Mouse (Mus musculus) spleen, adult 12 weeks (tissue): ENCODE measurements around the gene Tmem72.

ENCODE experiments used
- DNase-seq: peaks from one replicate; pipeline ENCODE4 v3.0.0; 2022; ENCODE audit warnings: low spot score

Tmem72 gene

GRCm38 (mm10) chr6:116649811-116650210 is 66.9 kb downstream of the Tmem72 start:
- no peak for DNase-seq

- DNase-seq, result no peak
Measured at GRCm38 (mm10) chr6:116647763-116648162, 69.0 kb downstream of the Tmem72 start.

GRCm38 (mm10) chr6:116644335-116644734 is 72.4 kb downstream of the Tmem72 start:
- DNase-seq, result no peak

- no peak for DNase-seq
Measured at GRCm38 (mm10) chr6:116643881-116644280, 72.8 kb downstream of the Tmem72 start.

- no peak for DNase-seq
Measured at GRCm38 (mm10) chr6:116642942-116643341, 73.8 kb downstream of the Tmem72 start.

- DNase-seq, result no peak
Measured at GRCm38 (mm10) chr6:116639663-116640062, 77.0 kb downstream of the Tmem72 start.

GRCm38 (mm10) chr6:116638871-116639270 is 77.8 kb downstream of the Tmem72 start:
- no peak for DNase-seq

GRCm38 (mm10) chr6:116637496-116637895 is 79.2 kb downstream of the Tmem72 start:
- no peak for DNase-seq

GRCm38 (mm10) chr6:116636581-116637235 is 80.0 kb downstream of the Tmem72 start:
- no peak for DNase-seq

- no peak for DNase-seq
Measured at GRCm38 (mm10) chr6:116635251-116636180, 81.2 kb downstream of the Tmem72 start.

- DNase-seq, result no peak
Measured at GRCm38 (mm10) chr6:116633741-116634695, 82.7 kb downstream of the Tmem72 start.

- DNase-seq, result peak; percentile 14
Measured at GRCm38 (mm10) chr6:116632129-116632528, 84.6 kb downstream of the Tmem72 start.

- DNase-seq, result no peak
Measured at GRCm38 (mm10) chr6:116629766-116630165, 86.9 kb downstream of the Tmem72 start.
